Mouse (Mus musculus): ENCODE measurements around the gene Rdh11. TPM values are rescaled to one million over a fixed set of nuclear protein-coding genes. Genes with fewer than 3 reads are reported as not detected.

Gene Rdh11
- polyA plus RNA-seq, 1 experiment from 2014 or later: 12.8 TPM

- Histone ChIP-seq H3K9me3 (replicated peaks) (no peaks in the 10 kb centered on the region), H3K4me3 (no peak overlapping the region), H3K4me1 (replicated peaks) (peaks cover 6% of the 10 kb centered on the region), H3K9ac (no peak overlapping the region), H3K4me2 (no peak overlapping the region), H3K36me3 (peaks cover 19% of the 10 kb centered on the region), H3K27me3 (no peaks in the 10 kb centered on the region), H3K27ac (no peak overlapping the region)
- WGBS: 88% methylated on average over 5 of the region's 5 CpGs
- no peak for ATAC-seq (replicated peaks; ENCODE audit: insufficient number of reproducible peaks, insufficient read depth, low FRiP score, low read depth)
Measured at GRCm38 (mm10) chr12:79175998-79176397, 16.1 kb downstream of the Rdh11 start.

GRCm38 (mm10) chr12:79173721-79174120 lies 18.4 kb downstream of the Rdh11 start:
- WGBS: 66% methylated on average over 5 of the region's 5 CpGs
- Histone ChIP-seq H3K9me3 (replicated peaks) (no peaks in the 10 kb centered on the region), H3K27ac (no peak overlapping the region), H3K4me3 (no peak overlapping the region), H3K4me2 (no peak overlapping the region), H3K4me1 (replicated peaks) (peaks cover 9% of the 10 kb centered on the region), H3K27me3 (no peaks in the 10 kb centered on the region), H3K9ac (no peak overlapping the region), H3K36me3 (peaks cover 13% of the 10 kb centered on the region)
- ATAC-seq (replicated peaks; ENCODE audit: insufficient number of reproducible peaks, insufficient read depth, low FRiP score, low read depth): no peak

- peaks cover 9% of the 10 kb centered on the region for H3K4me1 ChIP-seq (replicated peaks)
- H3K27ac ChIP-seq: peak within 1 kb of the TSS; percentile 93
- no peaks in the 10 kb centered on the region for H3K27me3 ChIP-seq
- H3K4me3 ChIP-seq: peak within 1 kb of the TSS; percentile 99
- peaks cover 13% of the 10 kb centered on the region for H3K36me3 ChIP-seq
- peak within 1 kb of the TSS; percentile 93 for H3K9ac ChIP-seq
- H3K9me3 ChIP-seq (replicated peaks): no peaks in the 10 kb centered on the region
- peak within 1 kb of the TSS; percentile 75 for H3K4me2 ChIP-seq
- under 1% methylated on average over 66 of the region's 73 CpGs for WGBS
- peak; percentile 98 for ATAC-seq (replicated peaks; ENCODE audit: insufficient number of reproducible peaks, insufficient read depth, low FRiP score, low read depth)
Measured at GRCm38 (mm10) chr12:79172019-79172941, 19.8 kb downstream of the Rdh11 start, which contains the start of gene Vti1b. Gene Vti1b (minus strand): TSS chr12:79172667.

GRCm38 (mm10) chr12:79171269-79171995 lies 20.7 kb downstream of the Rdh11 start:
- Histone ChIP-seq H3K9ac (peak overlapping the region; percentile 93), H3K27ac (peak overlapping the region; percentile 93; the same call in 1 of the 2 replicates), H3K9me3 (replicated peaks) (no peaks in the 10 kb centered on the region), H3K4me3 (peak overlapping the region; percentile 99), H3K4me1 (replicated peaks) (peaks cover 9% of the 10 kb centered on the region), H3K27me3 (no peaks in the 10 kb centered on the region), H3K36me3 (peaks cover 13% of the 10 kb centered on the region), H3K4me2 (peak overlapping the region; percentile 75)
- WGBS: 35% methylated on average over 12 of the region's 12 CpGs
- no peak for ATAC-seq (replicated peaks; ENCODE audit: insufficient number of reproducible peaks, insufficient read depth, low FRiP score, low read depth)

GRCm38 (mm10) chr12:79170421-79170820 lies 21.7 kb downstream of the Rdh11 start:
- ATAC-seq (replicated peaks; ENCODE audit: insufficient number of reproducible peaks, insufficient read depth, low FRiP score, low read depth): no peak
- H3K4me3 ChIP-seq: no peak overlapping the region
- H3K36me3 ChIP-seq: peaks cover 8% of the 10 kb centered on the region
- no peak overlapping the region for H3K9ac ChIP-seq
- H3K4me2 ChIP-seq: no peak overlapping the region
- H3K9me3 ChIP-seq (replicated peaks): no peaks in the 10 kb centered on the region
- H3K27me3 ChIP-seq: no peaks in the 10 kb centered on the region
- 80% methylated on average over 3 of the region's 3 CpGs for WGBS
- peaks cover 9% of the 10 kb centered on the region for H3K4me1 ChIP-seq (replicated peaks)
- no peak overlapping the region for H3K27ac ChIP-seq

- H3K4me1 ChIP-seq (replicated peaks): peaks cover 9% of the 10 kb centered on the region
- no peak overlapping the region for H3K9ac ChIP-seq
- H3K4me3 ChIP-seq: no peak overlapping the region
- H3K27me3 ChIP-seq: no peaks in the 10 kb centered on the region
- H3K4me2 ChIP-seq: no peak overlapping the region
- no peak overlapping the region for H3K27ac ChIP-seq
- no peaks in the 10 kb centered on the region for H3K36me3 ChIP-seq
- no peak for ATAC-seq (replicated peaks; ENCODE audit: insufficient number of reproducible peaks, insufficient read depth, low FRiP score, low read depth)
- no peaks in the 10 kb centered on the region for H3K9me3 ChIP-seq (replicated peaks)
Measured at GRCm38 (mm10) chr12:79169173-79169572, 22.9 kb downstream of the Rdh11 start.

- no peak for ATAC-seq (replicated peaks; ENCODE audit: insufficient number of reproducible peaks, insufficient read depth, low FRiP score, low read depth)
- no peak overlapping the region for H3K4me2 ChIP-seq
- no peaks in the 10 kb centered on the region for H3K4me1 ChIP-seq (replicated peaks)
- peaks cover 49% of the 10 kb centered on the region for H3K36me3 ChIP-seq
- H3K9me3 ChIP-seq (replicated peaks): no peaks in the 10 kb centered on the region
- H3K27me3 ChIP-seq: no peaks in the 10 kb centered on the region
- H3K9ac ChIP-seq: no peak overlapping the region
- 93% methylated on average over 3 of the region's 3 CpGs for WGBS
- no peak overlapping the region for H3K27ac ChIP-seq
- H3K4me3 ChIP-seq: no peak overlapping the region
Measured at GRCm38 (mm10) chr12:79162876-79163275, 29.2 kb downstream of the Rdh11 start.

GRCm38 (mm10) chr12:79149653-79150052 lies 42.4 kb downstream of the Rdh11 start:
- Histone ChIP-seq H3K9ac (no peak overlapping the region), H3K4me2 (no peak overlapping the region), H3K4me3 (no peak overlapping the region), H3K36me3 (peaks cover 6% of the 10 kb centered on the region; the same call in 1 of the 2 replicates), H3K27me3 (no peaks in the 10 kb centered on the region), H3K9me3 (replicated peaks) (no peaks in the 10 kb centered on the region), H3K4me1 (replicated peaks) (no peaks in the 10 kb centered on the region), H3K27ac (no peak overlapping the region)
- 93% methylated on average over 6 of the region's 6 CpGs for WGBS
- no peak for ATAC-seq (replicated peaks; ENCODE audit: insufficient number of reproducible peaks, insufficient read depth, low FRiP score, low read depth)

GRCm38 (mm10) chr12:79141384-79141783 lies 50.7 kb downstream of the Rdh11 start:
- Histone ChIP-seq H3K36me3 (no peaks in the 10 kb centered on the region), H3K9me3 (replicated peaks) (no peaks in the 10 kb centered on the region), H3K27ac (no peak overlapping the region), H3K9ac (no peak overlapping the region), H3K4me1 (replicated peaks) (no peaks in the 10 kb centered on the region), H3K4me2 (no peak overlapping the region), H3K4me3 (no peak overlapping the region), H3K27me3 (no peaks in the 10 kb centered on the region)
- no peak for ATAC-seq (replicated peaks; ENCODE audit: insufficient number of reproducible peaks, insufficient read depth, low FRiP score, low read depth)

GRCm38 (mm10) chr12:79140811-79141210 lies 51.3 kb downstream of the Rdh11 start:
- Histone ChIP-seq H3K36me3 (no peaks in the 10 kb centered on the region), H3K9me3 (replicated peaks) (no peaks in the 10 kb centered on the region), H3K4me2 (no peak overlapping the region), H3K27ac (no peak overlapping the region), H3K4me3 (no peak overlapping the region), H3K4me1 (replicated peaks) (no peaks in the 10 kb centered on the region), H3K27me3 (no peaks in the 10 kb centered on the region), H3K9ac (no peak overlapping the region)
- no peak for ATAC-seq (replicated peaks; ENCODE audit: insufficient number of reproducible peaks, insufficient read depth, low FRiP score, low read depth)
- WGBS: 86% methylated on average over 2 of the region's 2 CpGs

GRCm38 (mm10) chr12:79139417-79139816 lies 52.7 kb downstream of the Rdh11 start:
- H3K4me2 ChIP-seq: no peak overlapping the region
- 51% methylated on average over 1 of the region's 1 CpGs for WGBS
- no peak for ATAC-seq (replicated peaks; ENCODE audit: insufficient number of reproducible peaks, insufficient read depth, low FRiP score, low read depth)

More at GRCm38 (mm10) chr12:79139417-79139816, 52.7 kb downstream of the Rdh11 start:
- Histone ChIP-seq H3K4me3 (no peak overlapping the region), H3K4me1 (replicated peaks) (0 out of 2 replicates have a peak, but pooled peaks cover 3% of the 10 kb centered on the region), H3K27ac (no peak overlapping the region), H3K36me3 (no peaks in the 10 kb centered on the region), H3K9me3 (replicated peaks) (no peaks in the 10 kb centered on the region), H3K27me3 (peaks cover 3% of the 10 kb centered on the region; the same call in 1 of the 2 replicates), H3K9ac (no peak overlapping the region)

All from heart, embryonic 15.5 days (tissue).